Mouse (Mus musculus): Measurements from ENCODE around the gene Plpp1.

Plpp1 gene

DNA sequence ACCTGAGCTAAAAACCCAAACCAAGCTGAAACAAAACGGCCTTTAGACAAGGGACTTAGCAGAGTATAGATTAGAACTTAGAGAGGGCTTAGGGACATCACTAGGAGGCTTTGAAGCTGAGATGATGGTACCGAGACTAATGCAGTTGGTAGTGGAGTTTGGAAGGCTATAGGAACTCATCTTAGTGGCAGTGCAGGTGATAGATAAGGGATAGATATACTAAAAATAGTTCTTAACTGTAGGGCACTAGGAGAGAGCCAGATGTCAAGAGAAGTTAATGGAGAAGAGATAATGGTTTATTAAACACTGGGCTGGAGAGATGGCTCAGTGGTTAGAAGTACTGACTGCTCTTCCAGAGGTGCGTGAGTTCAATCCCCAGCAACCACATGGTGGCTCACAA lies 15.4 kb downstream of the Plpp1 start:
- DNase-seq (ENCODE audit: low read depth) = no peak

DNA sequence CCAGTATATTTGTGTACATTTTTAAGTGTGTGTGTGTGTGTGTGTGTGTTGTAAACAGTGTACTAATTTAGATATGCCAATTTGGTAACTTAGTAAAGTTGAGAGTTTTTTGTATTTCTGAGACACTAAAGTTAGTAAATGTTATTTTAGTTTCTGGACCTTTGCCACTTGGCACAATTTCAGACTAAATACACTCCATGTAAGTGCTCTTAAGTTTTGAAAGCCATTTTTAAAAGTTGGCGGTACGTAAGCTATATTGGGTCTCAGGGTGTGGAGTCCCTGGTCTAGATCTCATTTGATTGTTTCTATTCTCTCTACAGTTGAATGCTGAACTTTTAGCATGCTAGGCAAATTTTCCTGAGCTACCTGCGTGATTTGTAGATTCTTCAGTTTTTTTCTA lies 17.5 kb downstream of the Plpp1 start:
- no peak for DNase-seq (ENCODE audit: low read depth)

DNA sequence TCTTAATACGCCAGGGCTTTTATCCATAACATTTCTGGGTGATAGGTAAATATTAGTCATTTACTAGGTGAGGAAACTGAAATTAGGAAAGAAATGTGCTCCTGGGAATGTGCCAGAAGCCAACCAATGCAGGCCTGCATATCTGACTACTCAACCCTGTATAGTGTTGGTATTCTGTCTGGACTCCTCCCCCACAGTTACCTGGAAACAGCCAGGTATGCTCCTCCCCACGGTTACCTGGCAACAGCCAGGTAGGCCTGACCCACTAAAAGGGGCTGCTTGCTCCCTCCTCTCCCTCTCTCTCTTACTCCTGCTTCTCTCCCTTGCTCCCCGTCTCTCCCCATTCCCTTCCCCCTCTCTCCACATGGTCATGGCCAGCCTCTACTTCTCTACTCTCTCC lies 21.8 kb downstream of the Plpp1 start:
- DNase-seq (ENCODE audit: low read depth) = no peak

DNA sequence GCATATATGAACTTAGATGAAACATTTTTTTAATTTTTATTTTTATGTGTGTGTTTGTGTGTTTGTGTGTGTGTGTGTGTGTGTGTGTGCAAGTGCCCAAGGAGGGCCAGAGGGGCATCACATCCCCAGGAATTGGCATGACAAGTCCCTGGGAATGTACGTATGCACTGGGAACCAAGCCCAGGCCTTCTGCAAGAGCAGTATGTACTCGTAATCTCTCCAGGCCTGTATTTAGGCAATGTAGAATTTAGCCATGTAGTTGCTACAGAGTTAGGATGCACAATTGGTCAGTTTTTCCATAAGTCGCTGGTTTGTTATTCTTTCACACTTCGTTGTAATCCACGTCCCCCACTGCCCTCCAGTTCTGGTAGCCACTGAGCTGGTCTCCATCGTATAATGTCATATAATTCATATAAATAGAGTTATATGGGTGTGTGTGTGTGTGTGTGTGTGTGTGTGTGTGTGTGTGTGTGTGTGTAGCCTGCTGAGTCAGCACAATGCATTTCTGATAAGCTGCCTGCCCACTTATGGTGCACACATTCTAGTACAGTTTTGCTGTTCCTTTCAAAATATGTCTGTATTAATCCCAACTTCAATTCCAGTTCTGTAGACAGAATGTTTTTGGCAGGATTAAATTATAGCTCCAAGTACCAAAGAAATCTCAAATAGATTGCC lies 22.8 kb downstream of the Plpp1 start:
- DNase-seq (ENCODE audit: low read depth) = no peak

DNA sequence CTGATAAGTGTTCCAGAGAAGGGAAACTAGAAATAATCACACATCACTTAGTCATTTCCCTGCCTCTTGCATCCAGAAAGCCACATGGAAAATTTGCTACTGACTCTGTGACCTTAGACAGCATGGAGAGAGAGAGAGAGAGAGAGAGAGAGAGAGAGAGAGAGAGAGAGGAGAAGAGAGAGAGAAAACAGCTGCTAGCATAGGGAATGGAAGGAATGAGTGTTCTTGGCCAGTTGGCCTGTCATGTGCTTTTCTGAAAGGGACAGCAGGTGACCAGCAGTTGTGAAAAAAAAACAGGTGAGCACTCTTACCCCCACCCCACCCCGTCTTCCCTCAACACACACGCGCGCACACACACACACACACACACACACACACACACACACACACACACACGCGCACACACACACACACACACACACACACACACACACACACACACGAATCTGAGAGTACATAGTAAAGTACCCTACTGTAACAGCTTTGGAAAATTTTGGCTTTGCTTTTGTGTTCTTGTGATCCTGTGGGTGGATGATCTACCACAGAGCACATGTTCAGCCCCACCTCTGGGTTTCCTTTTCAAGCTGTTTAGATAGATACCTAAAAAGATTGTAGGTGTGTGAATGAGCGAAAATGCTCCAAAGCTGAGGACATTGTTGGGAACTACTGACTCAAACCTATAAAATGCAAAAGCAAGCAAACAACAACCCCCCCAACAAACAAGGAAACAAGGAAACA lies 23.5 kb downstream of the Plpp1 start:
- no peak for DNase-seq (ENCODE audit: low read depth)

DNA sequence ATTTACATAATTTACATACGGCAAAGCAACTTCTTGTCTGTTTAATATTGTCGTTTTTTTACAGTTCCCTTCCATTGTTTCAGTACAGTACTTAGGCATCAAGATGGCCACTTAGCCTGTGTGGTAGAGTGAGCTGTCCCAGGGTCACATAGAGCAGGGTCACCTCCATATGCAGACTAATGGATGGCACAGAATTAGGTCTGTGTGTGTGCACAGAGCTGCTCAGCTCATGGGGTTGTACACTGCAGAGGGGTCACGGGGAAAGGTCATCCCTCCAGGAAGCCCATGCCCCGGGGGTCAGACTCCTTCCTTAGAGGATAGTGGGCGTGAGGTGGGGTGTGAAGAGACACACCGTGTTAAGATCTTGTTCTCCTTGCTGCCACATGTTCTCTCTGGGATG lies 24.9 kb downstream of the Plpp1 start:
- no peak for DNase-seq (ENCODE audit: low read depth)

DNA sequence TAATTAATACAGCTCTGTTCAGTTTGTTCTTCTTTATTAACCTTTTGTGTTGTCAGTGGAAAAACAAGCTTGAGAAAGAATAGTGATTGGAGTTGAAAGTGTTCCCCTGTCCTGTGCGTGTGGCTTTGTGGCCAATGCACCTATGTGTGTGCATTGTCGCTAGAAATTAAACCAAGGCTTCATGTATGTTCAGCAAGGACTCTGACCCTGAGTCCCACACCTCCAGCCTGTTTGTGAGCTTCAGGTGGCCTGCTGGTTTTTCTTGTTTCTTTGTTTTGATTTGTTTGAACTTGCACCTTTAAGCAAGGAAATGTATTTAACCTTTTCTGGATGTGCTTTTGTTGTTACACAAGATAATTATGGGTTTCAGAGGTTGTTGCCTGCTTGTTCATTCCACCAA lies 29.0 kb downstream of the Plpp1 start:
- no peak for DNase-seq (ENCODE audit: low read depth)

DNA sequence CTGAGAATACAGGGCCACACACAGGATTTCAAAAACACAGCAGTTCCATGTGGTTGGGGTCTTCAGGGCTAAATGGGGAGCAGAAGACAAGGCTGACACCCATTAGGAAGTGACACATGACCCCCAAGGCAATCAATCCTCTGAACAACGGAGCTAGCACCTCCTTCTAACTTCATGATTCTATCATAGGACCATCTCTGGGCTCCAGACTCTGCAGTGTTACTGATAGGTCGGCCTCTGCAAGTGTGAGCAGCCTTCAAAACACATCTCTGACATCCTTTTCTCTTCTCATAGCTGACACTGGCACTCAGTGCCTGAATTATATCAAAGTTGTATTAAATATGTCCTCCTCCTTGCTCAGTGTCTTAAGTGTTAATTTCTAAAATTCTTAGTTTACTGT lies 32.0 kb downstream of the Plpp1 start:
- no peak for DNase-seq (ENCODE audit: low read depth)

DNA sequence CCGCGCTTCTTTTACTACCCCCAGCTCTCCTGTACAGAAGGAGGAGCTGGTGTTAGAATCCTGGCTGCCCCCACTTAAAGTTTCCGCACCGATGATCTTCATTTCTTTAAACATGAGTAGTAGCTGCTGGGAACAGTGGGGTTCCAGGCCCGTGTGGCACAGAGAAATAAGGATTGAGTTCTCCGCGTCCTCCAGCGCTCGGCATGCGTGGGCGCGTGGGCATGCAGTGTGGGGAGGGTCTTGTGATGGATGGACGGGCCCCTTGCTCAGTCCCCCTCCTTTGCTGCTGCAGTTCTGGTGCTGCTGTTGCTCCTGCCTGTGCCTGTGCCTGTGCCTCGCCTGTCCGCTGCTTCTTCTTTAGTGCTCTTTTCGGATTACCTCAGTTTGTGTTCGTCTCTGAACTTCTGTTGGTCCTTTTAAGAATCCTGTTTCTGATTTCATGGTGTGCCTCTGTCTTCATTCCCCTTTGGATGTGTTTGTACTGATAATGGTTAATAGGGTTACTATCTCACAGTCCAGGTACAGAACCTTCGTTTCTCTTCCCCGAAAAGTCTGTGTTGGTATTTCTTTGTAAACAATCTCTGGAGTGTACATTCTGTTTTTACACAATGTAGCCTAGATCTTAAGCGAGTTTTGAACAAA lies 32.8 kb downstream of the Plpp1 start:
- DNase-seq (ENCODE audit: low read depth) = no peak

DNA sequence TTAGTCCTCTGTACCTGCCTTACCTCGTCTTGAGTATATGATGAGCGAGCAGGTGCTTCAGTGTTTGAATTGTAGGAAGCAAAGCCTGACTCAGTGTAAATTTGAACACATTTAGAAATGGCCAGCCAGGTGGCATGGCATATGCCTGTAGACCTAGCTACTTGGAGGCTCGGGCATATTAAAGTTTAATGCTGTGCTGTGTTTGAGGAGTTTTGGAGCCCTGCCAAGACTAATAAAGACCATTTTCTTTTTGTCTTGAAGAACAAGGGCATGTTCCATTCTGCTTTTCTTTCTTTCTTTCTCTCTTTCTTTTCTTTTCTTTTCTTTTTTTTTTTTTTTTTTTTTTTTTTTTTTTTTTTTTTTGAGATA lies 33.3 kb downstream of the Plpp1 start:
- DNase-seq (ENCODE audit: low read depth) = no peak

DNA sequence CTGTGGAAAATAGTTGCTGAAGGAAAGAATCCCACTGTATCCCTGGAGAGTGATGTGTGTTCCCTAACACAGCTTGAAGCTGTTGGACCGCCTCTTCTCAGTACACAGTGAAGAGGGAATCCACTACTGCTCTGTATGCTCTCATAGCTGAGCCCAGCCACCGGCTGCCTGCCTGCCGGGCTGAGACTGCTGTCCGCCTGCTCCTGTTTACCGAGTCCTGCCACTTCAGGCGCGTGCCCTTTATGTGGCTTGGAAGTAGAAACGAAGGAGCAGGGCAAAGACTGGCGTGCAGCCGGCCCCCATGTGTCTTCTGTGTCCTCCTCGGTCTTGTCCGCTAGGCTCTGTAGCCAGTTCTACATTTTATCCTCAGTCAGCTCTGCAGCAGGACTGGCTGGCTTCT lies 34.5 kb downstream of the Plpp1 start:
- DNase-seq (ENCODE audit: low read depth) = no peak

DNA sequence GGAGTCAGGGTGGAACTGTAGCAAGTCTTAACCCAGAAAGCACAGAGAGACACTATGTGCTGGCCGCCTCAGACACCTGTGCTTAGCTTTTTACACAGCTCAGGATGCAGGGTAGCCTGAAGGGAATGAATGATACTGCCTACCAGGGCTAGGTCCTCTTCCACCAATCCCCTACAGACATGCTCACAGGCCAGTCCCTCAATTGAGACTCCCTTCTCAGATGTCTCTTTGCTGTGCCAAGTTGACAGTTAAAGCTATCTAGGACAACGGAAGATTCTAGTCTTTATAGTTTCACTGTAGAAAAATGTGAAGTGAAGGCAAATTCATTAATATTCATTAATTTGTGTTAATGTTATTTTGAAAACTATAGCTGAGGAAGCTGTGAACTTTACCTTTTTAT lies 36.4 kb downstream of the Plpp1 start:
- DNase-seq (ENCODE audit: low read depth) = no peak

DNA sequence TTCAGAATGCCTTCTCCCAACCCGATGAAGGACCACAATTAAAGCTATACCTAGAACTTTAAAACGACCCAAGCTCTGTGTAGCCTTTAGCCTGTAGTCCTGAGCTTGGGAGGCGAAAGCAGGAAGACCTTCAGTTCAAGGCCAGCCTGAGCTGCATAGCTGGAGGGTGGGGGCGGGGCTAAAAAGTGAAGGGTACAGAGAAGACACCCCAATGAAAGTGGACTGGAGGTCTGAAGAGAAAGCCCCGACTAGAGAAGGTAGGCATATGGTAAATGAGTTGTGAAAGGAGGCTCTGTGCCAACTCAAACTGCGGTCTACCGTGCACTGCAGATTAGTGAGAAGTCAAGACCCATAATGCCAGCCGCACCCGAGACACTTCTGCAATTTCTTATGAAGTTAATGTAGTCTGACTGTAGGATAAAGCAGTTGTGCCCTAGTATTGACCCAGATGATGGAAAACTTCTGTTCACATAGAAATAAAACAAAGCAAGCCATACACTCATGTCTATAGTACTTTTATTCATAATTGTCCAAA lies 37.1 kb downstream of the Plpp1 start:
- no peak for DNase-seq (ENCODE audit: low read depth)

DNA sequence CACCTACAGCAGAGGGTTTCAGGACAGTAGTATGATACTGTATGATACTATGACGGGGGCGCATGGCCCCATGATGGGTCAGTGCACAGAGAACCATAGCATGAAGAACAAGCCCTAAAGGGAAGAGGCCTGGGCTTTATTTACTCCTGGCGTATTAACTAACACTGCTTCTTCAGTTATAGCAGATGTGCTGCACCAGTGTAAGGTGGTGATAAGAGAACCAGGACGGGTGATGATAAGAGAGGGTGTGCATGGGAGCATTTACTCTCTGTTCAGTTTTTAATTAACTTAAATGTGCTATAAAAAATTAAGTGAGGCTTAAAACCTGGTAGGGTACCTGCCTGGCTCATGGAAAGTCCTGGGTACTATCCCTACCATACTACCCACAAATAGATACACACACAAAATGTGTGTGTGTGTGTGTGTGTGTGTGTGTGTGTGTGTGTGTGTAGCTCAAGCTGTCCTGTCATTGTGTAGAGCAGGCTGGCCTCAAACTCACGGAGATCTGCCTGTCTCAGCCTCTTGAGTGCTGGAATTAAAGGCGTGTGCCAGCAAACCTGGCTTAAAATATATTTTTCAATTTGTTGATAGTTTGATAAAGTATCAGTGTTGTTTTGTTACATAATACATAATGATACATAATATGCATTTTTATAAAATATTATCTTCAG lies 38.1 kb downstream of the Plpp1 start:
- DNase-seq (ENCODE audit: low read depth) = no peak

DNA sequence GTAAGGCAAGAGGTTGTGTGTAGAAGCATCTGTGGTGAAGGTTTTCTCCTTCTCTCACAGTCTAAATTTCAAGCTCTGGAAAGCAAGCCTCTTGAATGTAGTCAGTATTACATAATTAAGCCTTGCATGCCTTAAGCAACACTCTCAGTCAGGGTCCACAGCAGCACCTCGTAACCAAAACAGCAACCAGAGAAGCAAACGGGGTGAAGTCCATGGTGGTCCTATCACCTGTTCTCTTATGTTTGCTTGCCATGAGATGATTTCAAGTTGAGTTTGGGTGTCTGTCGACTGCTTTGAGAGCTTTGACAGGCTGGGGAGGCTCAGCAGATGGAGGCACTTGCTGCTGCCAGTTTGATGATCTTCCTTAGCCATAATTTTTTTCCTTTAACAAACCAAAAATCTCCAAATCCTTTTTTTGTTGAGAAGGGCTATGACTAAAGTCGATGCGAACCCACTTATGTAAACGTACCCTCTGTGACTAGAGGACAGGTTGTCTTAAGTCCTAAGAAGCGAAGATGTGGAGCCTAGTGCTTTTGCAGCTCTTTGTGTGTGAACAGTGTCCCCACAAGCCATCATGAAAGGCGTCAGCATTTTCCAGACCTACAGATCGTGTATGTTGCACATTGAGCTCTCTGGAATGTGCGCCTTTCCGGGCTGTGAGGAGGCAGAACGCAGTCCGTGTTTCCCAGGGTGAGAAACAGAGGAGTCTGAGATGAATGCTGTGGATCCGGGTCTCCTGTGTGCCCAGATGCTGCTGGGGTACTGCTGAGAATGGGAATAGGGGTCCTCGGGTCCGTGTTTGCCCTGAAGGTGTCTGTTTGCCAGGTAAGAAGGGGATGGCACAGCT lies 39.9 kb downstream of the Plpp1 start:
- DNase-seq (ENCODE audit: low read depth) = no peak

DNA sequence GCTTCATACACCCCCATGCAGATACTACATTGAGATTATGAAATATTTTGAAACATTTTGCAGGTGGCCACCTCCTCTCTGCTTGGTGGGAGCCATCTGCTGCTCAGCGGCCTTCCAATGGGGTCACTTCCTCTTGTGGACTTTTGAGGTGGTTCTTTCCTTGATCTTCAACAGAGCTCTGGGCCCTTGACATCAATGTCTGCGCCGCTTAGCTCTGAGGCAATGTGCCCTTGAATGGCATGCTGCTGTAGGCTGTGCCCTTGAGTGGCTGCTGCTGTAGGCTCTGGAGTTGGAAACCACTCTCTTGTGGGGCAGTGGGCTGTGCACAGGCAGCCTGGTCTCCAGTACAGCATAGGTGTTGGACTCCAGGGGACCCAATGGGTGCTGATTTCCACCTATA lies 45.3 kb downstream of the Plpp1 start:
- no peak for DNase-seq (ENCODE audit: low read depth)

DNA sequence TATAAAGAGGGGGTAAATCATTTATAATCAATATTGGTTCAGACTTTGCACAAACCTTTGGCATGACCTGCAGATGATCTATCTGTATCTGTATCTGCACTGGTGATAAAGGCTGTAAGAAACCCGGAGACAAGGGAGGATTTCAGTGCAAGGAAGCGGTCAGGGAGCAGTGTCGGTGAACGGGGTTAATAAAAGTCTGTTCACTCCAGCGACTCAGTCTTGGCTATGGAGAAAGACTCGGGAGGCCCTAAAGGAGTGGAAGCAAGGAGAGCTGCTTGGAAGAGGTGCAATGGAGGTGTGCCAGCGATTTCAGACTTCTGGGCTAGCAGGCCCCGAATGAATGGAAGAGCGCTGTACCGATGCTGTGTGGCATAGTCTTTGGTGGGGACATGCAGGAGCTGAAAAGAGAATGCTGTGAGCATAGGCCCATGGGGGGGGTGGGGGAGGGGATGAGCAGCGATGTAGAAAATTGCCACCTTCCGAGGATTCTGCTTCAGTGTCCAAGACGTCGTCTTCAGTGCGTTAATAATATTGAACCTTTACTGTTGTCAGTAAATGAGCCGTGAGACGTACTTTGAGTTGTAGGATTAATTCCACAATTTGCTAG lies 53.2 kb downstream of the Plpp1 start:
- DNase-seq (ENCODE audit: low read depth) = no peak

DNA sequence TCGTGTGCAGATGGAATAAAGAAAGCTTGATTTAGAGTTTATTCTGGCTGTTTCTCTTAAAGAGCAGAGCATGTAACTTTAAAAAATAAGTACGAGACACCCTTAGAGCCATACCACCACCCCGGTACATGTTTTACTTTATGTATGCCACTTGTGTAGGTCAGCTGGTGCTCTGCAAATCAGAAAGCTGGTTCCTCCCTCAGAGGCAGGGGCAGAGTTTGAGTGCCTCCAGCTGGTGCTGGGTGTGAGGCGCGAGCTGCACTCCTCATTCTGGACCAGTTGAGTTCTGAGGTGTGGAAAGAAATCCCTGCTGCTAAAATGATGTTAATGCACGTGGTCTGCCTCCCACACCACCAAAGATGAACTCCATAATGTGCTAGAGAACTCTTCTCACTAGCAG lies 53.8 kb downstream of the Plpp1 start:
- DNase-seq (ENCODE audit: low read depth) = no peak

DNA sequence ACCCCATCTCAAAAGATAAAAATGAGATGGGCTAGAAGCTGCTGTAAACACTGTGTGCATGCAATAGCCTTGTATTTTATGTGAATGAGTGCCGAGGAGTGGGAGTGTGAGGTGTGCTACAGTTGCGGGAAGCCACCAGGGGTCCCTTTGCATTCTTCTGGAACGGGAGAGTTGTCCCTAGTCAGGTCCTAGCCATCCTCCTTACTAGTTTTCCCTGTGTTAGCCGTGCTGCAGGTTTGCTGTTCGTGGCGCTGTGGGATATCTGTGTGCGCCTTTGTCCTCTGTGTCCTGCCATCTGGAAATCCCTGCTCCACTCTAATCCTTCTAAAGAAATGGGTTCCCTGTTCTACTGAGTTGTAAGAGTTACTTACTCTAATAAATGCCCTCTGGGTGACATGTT lies 57.3 kb downstream of the Plpp1 start:
- DNase-seq (ENCODE audit: low read depth) = no peak

DNA sequence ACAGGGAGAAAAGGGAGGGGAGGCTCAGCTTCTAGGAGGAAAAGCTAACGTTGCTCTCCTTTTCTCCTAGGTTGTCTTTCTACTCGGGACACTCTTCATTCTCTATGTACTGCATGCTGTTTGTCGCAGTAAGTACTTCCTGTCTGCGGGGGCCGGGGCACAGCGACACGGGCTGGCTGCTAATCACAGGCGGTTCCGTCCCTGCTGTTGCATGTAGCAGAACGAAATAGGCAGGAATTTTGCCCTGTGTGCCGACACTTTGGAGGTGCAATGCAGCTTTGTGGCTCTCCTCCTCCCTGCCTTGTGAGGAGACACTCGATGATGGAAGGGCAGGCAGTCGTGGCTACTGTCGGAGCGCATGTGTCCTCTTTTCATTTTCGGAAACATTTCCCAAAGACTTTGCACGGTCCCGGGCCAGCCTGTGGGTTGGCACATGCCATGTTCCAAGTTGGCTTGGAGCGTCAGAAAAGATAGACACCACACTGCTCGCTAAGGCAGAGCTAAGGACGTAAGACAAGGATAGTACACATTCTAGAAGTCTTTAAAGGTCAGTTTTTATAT lies 59.1 kb downstream of the Plpp1 start:
- no peak for DNase-seq (ENCODE audit: low read depth)

DNA sequence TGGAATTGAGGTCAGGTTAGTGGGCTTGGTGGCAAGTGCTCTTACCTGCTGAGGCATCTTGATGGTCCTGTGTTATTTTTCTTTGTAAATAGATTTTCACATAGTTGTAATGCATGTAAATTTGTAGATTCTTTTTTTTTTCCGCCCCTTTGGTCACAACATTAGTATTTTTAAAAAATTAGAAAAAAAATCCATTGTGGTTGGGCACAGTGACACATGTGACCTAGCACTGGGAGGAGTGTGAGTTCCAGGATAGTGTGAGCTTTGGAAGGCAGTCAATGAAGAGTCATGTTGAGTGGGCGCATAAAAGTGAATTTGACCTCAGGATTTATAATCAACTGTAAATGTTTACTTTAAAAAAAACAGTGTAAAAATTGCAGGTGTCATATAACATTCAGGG lies 59.8 kb downstream of the Plpp1 start:
- no peak for DNase-seq (ENCODE audit: low read depth)
